Mouse (Mus musculus) left cerebral cortex, adult 2 months (tissue): ENCODE measurements at regions not wholly inside any gene's neighbourhood (a gene's known extent, or its start where the extent isn't known, plus 50 kb on each side); places are given as distances from the start of the nearest gene placed in this dataset.
"Not testable (repeated sequence)": the region's sequence is repeated elsewhere in the genome, so short reads cannot be mapped to it uniquely, and the experiment has no call there.

Experiments
- DNase-seq, 2 experiments: peaks; one replicate each; pipeline ENCODE4 v3.0.0; 2021 to 2022; ENCODE audit warnings: low spot score in 2 of 2, mixed read lengths in 1 of 2; ENCODE audit errors: extremely low spot score in 1 of 2
- H3K27ac ChIP-seq: fragments of 200-600 bp; 2 replicates; pipeline ENCODE4 v1.8.1; 2022
- H3K4me3 ChIP-seq: fragments of 200-600 bp; 2 replicates; pipeline ENCODE4 v1.8.1; 2022
- CTCF ChIP-seq: fragments of 200-600 bp; IDR thresholded peaks from 2 replicates; pipeline ENCODE4 v1.8.1; 2022; ENCODE audit warnings: antibody characterized with exemption, mild to moderate bottlenecking, moderate library complexity
- intact Hi-C: fragments of 180-260 bp; cut with DNase I; formaldehyde crosslinking; loops from one replicate; pipeline ENCODE4 v1.15.1; 2025

- no peak overlapping the region for H3K4me3 ChIP-seq
- no peak for TF ChIP-seq CTCF
- intact Hi-C loops: no loop called here
- H3K27ac ChIP-seq: no peak overlapping the region
- DNase-seq: no peak
These were observed 313.3 kb downstream of the Diras2 start for GRCm38 (mm10) chr13:52217741-52218140.

GRCm38 (mm10) chr13:52222315-52223097 lies 308.6 kb downstream of the Diras2 start:
- DNase-seq: no peak
- Histone ChIP-seq H3K27ac (no peak overlapping the region), H3K4me3 (no peak overlapping the region)
- intact Hi-C loops: loop anchor here (1.0 kb wide), 2 partner anchors 378 to 383 kb away; no protein-coding TSS in a partner anchor
- TF ChIP-seq CTCF: no peak

- peak; percentile 57 for TF ChIP-seq CTCF
- intact Hi-C loops: loop anchor here (1.0 kb wide), 2 partner anchors 379 to 384 kb away; no protein-coding TSS in a partner anchor
- H3K27ac ChIP-seq: no peak overlapping the region
- no peak for DNase-seq
- H3K4me3 ChIP-seq: no peak overlapping the region
These were observed 307.7 kb downstream of the Diras2 start for GRCm38 (mm10) chr13:52223098-52223962.

GRCm38 (mm10) chr13:52233971-52234370 lies 297.1 kb downstream of the Diras2 start:
- peak in 1 of 2 experiments; percentile 45 for DNase-seq
- H3K27ac ChIP-seq: no peak overlapping the region
- H3K4me3 ChIP-seq: no peak overlapping the region
- intact Hi-C loops: no loop called here
- TF ChIP-seq CTCF: no peak

GRCm38 (mm10) chr13:52236105-52236504 lies 295.0 kb downstream of the Diras2 start:
- no peak for TF ChIP-seq CTCF
- Histone ChIP-seq H3K27ac (no peak overlapping the region), H3K4me3 (no peak overlapping the region)
- DNase-seq: peak in 1 of 2 experiments; percentile 32
- intact Hi-C loops: no loop called here

- no peak for TF ChIP-seq CTCF
- intact Hi-C loops: no loop called here
- Histone ChIP-seq H3K4me3 (no peak overlapping the region), H3K27ac (no peak overlapping the region)
- no peak for DNase-seq
These were observed 291.5 kb downstream of the Diras2 start for GRCm38 (mm10) chr13:52239563-52239962.

GRCm38 (mm10) chr13:52241761-52242160 lies 289.3 kb downstream of the Diras2 start:
- Histone ChIP-seq H3K4me3 (no peak overlapping the region), H3K27ac (no peak overlapping the region)
- intact Hi-C loops: no loop called here
- no peak for DNase-seq
- no peak for TF ChIP-seq CTCF

GRCm38 (mm10) chr13:52249492-52249891 lies 281.6 kb downstream of the Diras2 start:
- intact Hi-C loops: no loop called here
- no peak overlapping the region for H3K27ac ChIP-seq
- no peak for TF ChIP-seq CTCF
- no peak for DNase-seq
- no peak overlapping the region for H3K4me3 ChIP-seq

- H3K4me3 ChIP-seq: no peak overlapping the region
- intact Hi-C loops: loop anchor here (10.0 kb wide), 1 partner anchor 734 kb away; the partner anchor contains the start of gene Nfil3
- H3K27ac ChIP-seq: no peak overlapping the region
- no peak; the same call in 1 of the 2 replicates for TF ChIP-seq CTCF
- DNase-seq: no peak
These were observed 280.7 kb downstream of the Diras2 start for GRCm38 (mm10) chr13:52250371-52250770.

GRCm38 (mm10) chr13:52252303-52252702 lies 278.8 kb downstream of the Diras2 start:
- TF ChIP-seq CTCF: no peak
- Histone ChIP-seq H3K4me3 (no peak overlapping the region), H3K27ac (no peak overlapping the region)
- DNase-seq: no peak
- intact Hi-C loops: loop anchor here (10.0 kb wide), 1 partner anchor 732 kb away; the partner anchor contains the start of gene Nfil3

GRCm38 (mm10) chr13:52252726-52253125 lies 278.4 kb downstream of the Diras2 start:
- H3K4me3 ChIP-seq, H3K27ac ChIP-seq, DNase-seq: not testable (repeated sequence)
- intact Hi-C loops: loop anchor here (1.0 to 10.0 kb wide), 3 partner anchors 313 to 732 kb away; partner anchors contain the start of gene Nfil3

GRCm38 (mm10) chr13:52253138-52253537 lies 277.9 kb downstream of the Diras2 start:
- DNase-seq: peak in 1 of 2 experiments; percentile 28
- intact Hi-C loops: loop anchor here (1.0 to 10.0 kb wide), 3 partner anchors 312 to 732 kb away; partner anchors contain the start of gene Nfil3
- peak; percentile 89 for TF ChIP-seq CTCF
- no peak overlapping the region for H3K4me3 ChIP-seq
- no peak overlapping the region for H3K27ac ChIP-seq
